Mouse (Mus musculus) c-Kit-positive CD71-negative TER-119-negative erythroid progenitor cells, embryonic 14.5 days (primary cell): ENCODE measurements at regions not wholly inside any gene's neighbourhood (a gene's known extent, or its start where the extent isn't known, plus 50 kb on each side); places are given as distances from the start of the nearest gene placed in this dataset.

Source experiments
- DNase-seq: peaks from one replicate; pipeline ENCODE4 v3.0.0-alpha.2; 2013; ENCODE audit warnings: low read depth

DNA sequence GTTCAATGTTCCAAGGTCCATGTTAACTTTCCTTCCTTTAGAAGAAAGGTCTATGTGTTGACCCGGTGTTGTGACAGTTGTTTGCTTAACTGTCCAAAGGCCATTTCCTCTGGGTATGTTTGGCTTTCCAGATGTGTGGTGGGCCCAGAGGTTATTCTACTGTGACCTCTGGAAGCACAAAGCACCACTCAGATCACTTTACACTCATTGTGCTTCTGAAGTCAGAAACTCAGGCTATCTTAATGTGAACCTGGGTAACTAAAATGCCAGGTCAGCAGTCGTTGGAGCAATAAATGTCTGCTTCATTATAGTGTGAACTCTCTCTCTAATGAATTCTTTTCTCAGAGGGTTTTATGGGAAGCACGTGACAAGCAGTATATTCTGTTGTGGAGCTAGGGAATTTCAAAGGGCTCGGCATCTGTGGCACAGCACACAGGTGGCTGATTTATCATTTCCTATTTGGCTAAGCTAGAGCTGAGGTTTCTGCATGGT is 68.5 kb upstream of the Klf12 start:
- DNase-seq, result no peak

DNA sequence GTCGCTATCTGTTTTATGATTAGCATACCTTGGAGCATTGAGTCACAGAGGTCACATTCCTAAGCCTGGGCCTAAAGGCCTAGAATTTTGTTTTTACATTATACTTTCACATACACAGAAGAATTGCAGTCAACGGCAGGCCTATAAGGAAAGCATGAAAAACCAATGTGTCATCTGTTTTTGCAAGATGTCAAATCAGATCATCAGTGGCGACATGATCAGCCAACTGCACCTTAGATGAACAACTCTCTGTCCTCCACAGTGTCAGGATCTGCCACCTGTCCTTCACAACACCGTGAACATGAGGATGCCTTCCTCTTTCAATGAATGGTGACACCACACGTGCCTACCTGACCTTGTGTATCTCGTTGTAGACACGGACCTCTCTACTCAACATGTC is 66.5 kb upstream of the Klf12 start:
- DNase-seq, result no peak

DNA sequence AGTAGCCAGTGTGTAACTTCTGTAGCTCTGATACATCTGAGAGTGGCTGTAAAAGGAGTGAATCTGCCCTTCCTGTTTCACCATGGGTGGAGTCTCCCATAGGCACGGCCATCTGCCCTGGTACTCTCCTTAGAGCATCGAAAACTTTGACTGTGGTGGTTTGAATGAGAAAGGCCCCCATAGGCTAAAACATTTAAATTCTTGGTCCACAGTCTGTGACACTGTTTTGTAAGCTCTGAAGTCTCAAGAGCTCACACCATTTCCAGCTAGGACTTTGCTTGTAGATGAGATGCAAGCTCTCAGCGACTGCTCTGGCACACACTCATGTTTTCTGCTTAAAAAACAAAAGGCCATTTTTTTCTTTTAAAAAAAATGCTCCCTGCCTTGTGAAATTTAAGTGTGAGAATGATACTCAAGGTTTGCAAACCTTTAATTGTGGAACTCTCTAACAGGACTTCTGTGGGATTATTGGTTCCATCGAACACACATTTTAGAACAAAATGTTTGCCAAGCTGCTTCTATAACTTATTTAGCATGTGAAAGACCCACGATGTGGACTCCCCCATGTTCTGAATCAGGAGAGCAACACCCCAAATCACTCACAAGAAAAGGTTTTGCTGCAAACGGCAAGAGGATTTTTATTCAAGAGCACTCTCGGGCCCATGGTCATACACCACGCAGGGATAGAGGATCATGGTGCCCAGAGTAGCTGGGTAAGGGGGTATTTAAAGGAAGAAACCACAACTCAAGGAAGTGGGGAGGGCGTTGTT is 65.7 kb upstream of the Klf12 start:
- no peak for DNase-seq

DNA sequence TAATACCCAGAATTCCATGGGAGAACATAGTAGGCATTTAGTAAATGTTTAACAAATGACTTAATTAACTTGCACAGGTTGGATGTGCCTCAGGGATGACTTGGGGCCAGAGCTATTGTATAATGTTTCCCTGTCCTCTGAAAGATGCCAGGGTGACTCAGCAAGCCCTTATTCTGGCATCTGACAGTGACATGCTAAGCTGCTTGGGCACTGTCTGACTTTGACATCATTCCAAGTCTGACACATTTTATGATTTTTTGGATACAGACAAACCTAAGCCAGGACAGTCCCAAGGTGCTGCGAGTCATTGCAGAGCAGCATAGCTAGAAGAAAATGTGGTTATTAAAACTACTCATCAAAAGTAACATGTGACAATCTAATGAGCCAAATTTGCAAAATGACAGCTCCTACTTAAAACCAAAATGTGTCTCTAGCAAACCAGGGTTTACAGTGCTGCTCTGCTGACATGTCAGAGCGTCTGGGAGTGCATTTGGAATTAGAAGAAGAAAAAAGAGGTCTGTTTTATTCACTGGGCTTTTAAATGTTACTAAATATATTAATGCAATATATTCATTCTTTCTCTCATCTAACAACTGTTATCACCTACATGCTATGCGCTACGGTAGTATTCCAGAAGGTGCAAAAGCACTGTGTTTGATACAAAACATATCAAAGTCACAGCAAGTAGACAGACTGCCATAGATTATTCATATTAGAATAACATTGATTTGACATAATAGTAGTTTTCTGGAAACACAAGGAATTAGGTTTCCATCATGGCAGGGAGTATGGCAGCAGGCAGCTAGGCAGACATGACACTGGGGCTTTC is 64.1 kb upstream of the Klf12 start:
- DNase-seq, result no peak

DNA sequence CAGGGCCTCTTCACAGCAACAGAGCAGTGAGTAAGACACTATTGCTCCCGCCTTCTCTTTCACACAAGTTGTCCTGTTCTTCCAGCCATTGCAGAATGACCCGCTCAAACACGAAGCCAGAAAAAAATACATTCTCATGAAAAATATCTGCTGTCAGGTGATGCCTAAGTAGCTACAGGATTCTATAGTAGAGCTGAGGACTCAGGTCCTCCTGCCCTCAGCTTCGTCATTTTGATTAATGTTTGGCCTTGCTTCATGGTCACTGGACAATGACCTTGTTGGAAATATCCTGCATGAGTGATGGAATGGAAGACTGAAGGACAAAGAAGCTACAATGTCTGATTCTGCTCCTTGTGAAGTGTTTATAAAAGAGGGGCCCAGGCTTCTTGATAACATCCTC is 52.4 kb upstream of the Klf12 start:
- DNase-seq, result no peak
